Mouse (Mus musculus): ENCODE data around the gene Alkbh8. TPM values are rescaled to one million over a fixed set of nuclear protein-coding genes. Genes with fewer than 3 reads are reported as not detected.
A peak's percentile ranks its signal among the peaks of the same experiment; 100 is the strongest.

The Alkbh8 gene
- total and polyA plus RNA-seq, 3 experiments, result 27.3 to 47.3 (median 29.1) TPM

GRCm38 (mm10) chr9:3328054-3328595, 6.8 kb upstream of the Alkbh8 start (continued):
- peak; percentile 82 for TF ChIP-seq TAL1 (IDR thresholded peaks at IDR 0.05; ENCODE audit: low read length)
- TF ChIP-seq MAZ (IDR thresholded peaks at IDR 0.05; ENCODE audit: low read depth, low read length), result peak; percentile 73; the same call in 1 of the 2 replicates
- peak; percentile 60; the same call in 1 of the 2 replicates for TF ChIP-seq HCFC1 (IDR thresholded peaks at IDR 0.05; ENCODE audit: low read depth, low read length)
- 0 out of 2 replicates have a peak, but pooled peaks have one; percentile 60 for TF ChIP-seq MAX (IDR thresholded peaks at IDR 0.05; ENCODE audit: low read length)
- peak; percentile 100 for TF ChIP-seq EP300 (IDR thresholded peaks at IDR 0.05; ENCODE audit: low read depth in 1 of 2, low read length in 2 of 2)
- peak; percentile 63; the same call in 1 of the 2 replicates for TF ChIP-seq CHD2 (IDR thresholded peaks at IDR 0.05; ENCODE audit: low read length)
- no peak for TF ChIP-seq USF2 (IDR thresholded peaks at IDR 0.05; ENCODE audit: borderline replicate concordance in 1 of 2, insufficient read depth in 1 of 2, low read depth in 1 of 2, low read length in 2 of 2)
- TF ChIP-seq POLR2AphosphoS5 (IDR thresholded peaks at IDR 0.05; ENCODE audit: borderline replicate concordance, low read depth, low read length), result no peak
- TF ChIP-seq JUND (IDR thresholded peaks at IDR 0.05; ENCODE audit: low read depth, low read length), result no peak
- 0 out of 2 replicates have a peak, but pooled peaks have one; percentile 28 for TF ChIP-seq NELFE (IDR thresholded peaks at IDR 0.05; ENCODE audit: low read depth, low read length)
- TF ChIP-seq MAFK (IDR thresholded peaks at IDR 0.05; ENCODE audit: borderline replicate concordance, low read depth, low read length), result peak; percentile 89; the same call in 1 of the 2 replicates
- peak; percentile 98 for TF ChIP-seq ETS1 (IDR thresholded peaks at IDR 0.05; ENCODE audit: low read depth, low read length)
- peak; percentile 85 for TF ChIP-seq SIN3A (IDR thresholded peaks at IDR 0.05; ENCODE audit: low read length)
- peak; percentile 80 for TF ChIP-seq MXI1 (IDR thresholded peaks at IDR 0.05; ENCODE audit: low read depth, low read length)

GRCm38 (mm10) chr9:3330319-3330718, 4.6 kb upstream of the Alkbh8 start:
- peak overlapping the region; percentile 61 for H3K27ac ChIP-seq (ENCODE audit: control insufficient read depth, low read depth, low read length)
- no peak overlapping the region for H3K4me3 ChIP-seq (ENCODE audit: control insufficient read depth in 1 of 2, insufficient read depth in 1 of 2, low read depth in 2 of 2, low read length in 2 of 2)
- peaks cover 0 to 55% of the 10 kb centered on the region in 2 experiments; a peak in 2 of 4 replicates for H3K36me3 ChIP-seq (ENCODE audit: control insufficient read depth in 1 of 2, insufficient read depth in 2 of 2, low read length in 2 of 2)
- H3K79me2 ChIP-seq (ENCODE audit: control insufficient read depth, insufficient read depth, low read length, poor library complexity), result no peaks in the 10 kb centered on the region
- H3K27me3 ChIP-seq (ENCODE audit: control insufficient read depth in 1 of 2, insufficient read depth in 2 of 2, low read length in 2 of 2), result no peaks in the 10 kb centered on the region
- H3K9me3 ChIP-seq (replicated peaks; ENCODE audit: insufficient read depth, low read length), result no peaks in the 10 kb centered on the region
- TF ChIP-seq BHLHE40 (IDR thresholded peaks at IDR 0.05; ENCODE audit: borderline replicate concordance, low read depth, low read length), result no peak
- no peak for TF ChIP-seq RAD21 (IDR thresholded peaks at IDR 0.05; ENCODE audit: low read depth, low read length)
- TF ChIP-seq ZC3H11A (IDR thresholded peaks at IDR 0.05; ENCODE audit: low read depth, low read length), result no peak
- no peak for TF ChIP-seq POLR2A (IDR thresholded peaks at IDR 0.05; ENCODE audit: control insufficient read depth in 1 of 2, insufficient read depth in 1 of 2, low read depth in 1 of 2, low read length in 2 of 2, poor library complexity in 1 of 2)
- peak; percentile 95 for TF ChIP-seq RCOR1 (IDR thresholded peaks at IDR 0.05; ENCODE audit: low read depth, low read length)
- peak in 1 of 2 experiments; percentile 29; a peak in 1 of 4 replicates for TF ChIP-seq EP300 (IDR thresholded peaks at IDR 0.05; ENCODE audit: low read depth in 1 of 2, low read length in 2 of 2)
- 0 out of 2 replicates have a peak, but pooled peaks have one; percentile 25 for TF ChIP-seq ZNF384 (IDR thresholded peaks at IDR 0.05; ENCODE audit: low read depth, low read length)
- TF ChIP-seq GATA1 (IDR thresholded peaks at IDR 0.05; ENCODE audit: low read depth, low read length), result peak; percentile 44; the same call in 1 of the 2 replicates
- TF ChIP-seq ETS1 (IDR thresholded peaks at IDR 0.05; ENCODE audit: low read depth, low read length), result no peak
- TF ChIP-seq UBTF (IDR thresholded peaks at IDR 0.05; ENCODE audit: borderline replicate concordance, insufficient read depth, low read depth, low read length), result no peak
- TF ChIP-seq TCF12 (IDR thresholded peaks at IDR 0.05; ENCODE audit: low read depth, low read length), result 0 out of 2 replicates have a peak, but pooled peaks have one; percentile 7
- no peak for TF ChIP-seq ZMIZ1 (IDR thresholded peaks at IDR 0.05; ENCODE audit: low read depth, low read length)
- DNase-seq (ENCODE audit: low read depth, low spot score), result no peak
- H3K9ac ChIP-seq (ENCODE audit: control insufficient read depth, low read depth, low read length, poor library complexity, severe bottlenecking), result no peak overlapping the region
- peaks cover 37 to 39% of the 10 kb centered on the region in 2 experiments for H3K4me1 ChIP-seq (ENCODE audit: control insufficient read depth in 1 of 2, insufficient read depth in 2 of 2, low read length in 2 of 2)

Data from MEL (cell line).